Mouse (Mus musculus): ENCODE results near the gene Trp53tg5.

DNA sequence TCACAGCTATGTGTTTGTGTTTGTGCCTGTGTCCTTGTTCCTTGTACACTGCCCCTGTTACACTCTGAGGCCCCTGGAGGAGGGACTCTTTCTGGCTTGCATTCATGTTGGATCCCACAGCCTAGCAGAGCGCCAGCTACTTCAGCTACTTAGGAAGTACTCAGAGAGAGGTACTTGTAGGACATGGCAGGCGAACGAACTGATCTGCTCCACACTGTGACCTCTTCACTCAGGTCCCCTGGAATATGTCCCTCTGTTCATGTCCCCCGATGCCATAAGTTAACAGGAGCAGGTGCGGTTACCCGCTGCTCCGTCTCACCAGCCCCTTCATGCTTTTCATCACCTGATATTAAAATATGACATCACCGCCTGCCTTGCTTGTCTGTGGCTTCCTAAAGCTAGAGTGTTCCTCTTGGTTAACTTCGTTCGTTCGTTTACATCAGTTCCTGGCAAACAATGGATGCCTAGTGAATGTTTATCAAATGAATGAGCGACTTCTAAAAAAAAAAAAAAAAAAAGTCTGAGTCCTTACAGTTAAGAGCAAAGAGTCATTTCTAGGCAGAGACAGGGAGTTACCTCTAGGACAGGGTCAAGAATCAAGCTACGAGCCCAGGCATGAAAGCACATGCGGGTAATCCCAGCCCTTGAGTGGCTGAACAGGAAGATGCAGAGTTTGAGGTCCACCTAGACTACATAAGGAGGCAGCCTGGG is 20.3 kb downstream of the Trp53tg5 start:
- TF ChIP-seq CTCF (IDR thresholded peaks at IDR 0.05; ENCODE audit: low read depth, low read length) (no peak), POLR2A (IDR thresholded peaks at IDR 0.05; ENCODE audit: insufficient read depth, low read length) (no peak)
